27 mouse cellular contexts compared by ENCODE assay signal in the genomic region with DNA sequence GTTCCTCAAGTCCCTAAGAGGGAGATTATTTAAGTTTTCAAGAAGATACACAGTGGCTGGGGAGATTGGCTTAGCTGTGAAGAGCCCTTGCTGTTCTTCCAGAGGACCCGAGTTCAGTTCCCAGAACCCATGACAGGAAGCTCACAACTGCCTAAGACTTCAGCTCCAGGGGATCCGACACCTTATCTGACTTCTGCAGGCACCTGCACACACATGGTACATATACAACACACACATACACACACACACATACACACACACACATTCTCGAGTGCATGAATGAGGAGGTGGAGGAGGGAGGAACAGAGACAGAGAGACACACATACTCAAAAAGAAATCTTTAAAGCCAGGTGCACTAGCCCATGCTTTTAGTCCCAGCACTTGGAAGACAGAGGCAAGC. TPM values are rescaled to one million over a fixed set of nuclear protein-coding genes. Genes with fewer than 3 reads are reported as not detected.
DNase-seq lines count a peak whose midpoint lies in the region; ATAC-seq and TF ChIP-seq lines count a peak whose summit lies in the region.
"Had no signal": no experiment of that assay in that cellular context is flagged by ENCODE, and none has a peak within 500 bp of the region (broad histone marks: within the 10 kb centered on the region; RNA-seq: fewer than 3 reads in every experiment).

No protein-coding gene starts in this region.

- no peak for DNase-seq in G1E (ENCODE audit: low spot score)
- DNase-seq in MEL-GATA-1-ER (ENCODE audit: extremely low read depth, low read depth), result peak; percentile 85
- no peak for DNase-seq in liver, embryonic 11.5 days (ENCODE audit: low spot score)
- DNase-seq in neural tube, embryonic 10.5 days (ENCODE audit: extremely low spot score, low spot score), result no peak
- DNase-seq in embryo, embryonic 9.5 days (ENCODE audit: extremely low spot score), result no peak
- DNase-seq: cerebellum, adult 2 months; cerebellum, postnatal 14 days; heart, adult 2 months; heart, postnatal 14 days; kidney, adult 11 months; kidney, postnatal 4 days; lung, embryonic 14.5 days; lung, postnatal 14 days; retina, postnatal 1 day; right cerebral cortex, postnatal 25 days; thymus, postnatal 25 days had no signal

- H3K27me3 ChIP-seq in G1E (ENCODE audit: insufficient read depth, low read length), result peaks cover 14% of the 10 kb centered on the region; the same call in 1 of the 2 replicates
- H3K27me3 ChIP-seq in liver, embryonic 11.5 days (replicated peaks; ENCODE audit: control insufficient read depth, insufficient read depth, low read length), result no peaks in the 10 kb centered on the region
- H3K27me3 ChIP-seq in liver, embryonic 16.5 days (ENCODE audit: control insufficient read depth, insufficient read depth, low read depth, low read length), result no peaks in the 10 kb centered on the region
- H3K27me3 ChIP-seq in kidney, embryonic 16.5 days (ENCODE audit: insufficient read depth, low read length), result no peaks in the 10 kb centered on the region
- H3K27me3 ChIP-seq: embryonic facial prominence, embryonic 15.5 days; hindbrain, embryonic 15.5 days; midbrain, embryonic 12.5 days; Patski had no signal

- WGBS in liver, embryonic 11.5 days, result 38% methylated on average over 3 of the region's 3 CpGs
- 22% methylated on average over 3 of the region's 3 CpGs for WGBS in liver, embryonic 16.5 days (ENCODE audit: insufficient replicate concordance)
- WGBS in kidney, embryonic 16.5 days, result 68% methylated on average over 3 of the region's 3 CpGs

- H3K4me1 ChIP-seq in G1E (ENCODE audit: insufficient read depth, low read depth, low read length), result peaks cover 72% of the 10 kb centered on the region
- H3K4me1 ChIP-seq in liver, embryonic 11.5 days (replicated peaks; ENCODE audit: control insufficient read depth, insufficient read depth, low read length), result peaks cover 47% of the 10 kb centered on the region
- H3K4me1 ChIP-seq in liver, embryonic 16.5 days (ENCODE audit: control insufficient read depth, low read depth, low read length), result peaks cover 39% of the 10 kb centered on the region
- H3K4me1 ChIP-seq in kidney, embryonic 16.5 days (ENCODE audit: insufficient read depth, low read length), result no peaks in the 10 kb centered on the region
- H3K4me1 ChIP-seq: embryonic facial prominence, embryonic 15.5 days; hindbrain, embryonic 15.5 days had no signal

- 0 out of 2 replicates have a peak overlapping the region, but pooled peaks have one; percentile 9 for H3K4me2 ChIP-seq in liver, embryonic 11.5 days
- H3K4me2 ChIP-seq in liver, embryonic 16.5 days (ENCODE audit: low read depth, low read length), result no peak overlapping the region
- no peak overlapping the region for H3K4me2 ChIP-seq in kidney, embryonic 16.5 days (replicated peaks; ENCODE audit: low read depth, low read length)
- H3K4me2 ChIP-seq: embryonic facial prominence, embryonic 15.5 days; hindbrain, embryonic 15.5 days; lung, embryonic 14.5 days; midbrain, embryonic 12.5 days had no signal

- no peaks in the 10 kb centered on the region for H3K9me3 ChIP-seq in G1E (replicated peaks)
- H3K9me3 ChIP-seq in liver, embryonic 11.5 days (ENCODE audit: control insufficient read depth, low read length), result no peaks in the 10 kb centered on the region
- no peaks in the 10 kb centered on the region for H3K9me3 ChIP-seq in liver, embryonic 16.5 days (replicated peaks; ENCODE audit: control insufficient read depth, low read length)
- no peaks in the 10 kb centered on the region for H3K9me3 ChIP-seq in kidney, embryonic 16.5 days (ENCODE audit: low read length)
- H3K9me3 ChIP-seq: embryonic facial prominence, embryonic 10.5 days; embryonic facial prominence, embryonic 15.5 days; hindbrain, embryonic 10.5 days; hindbrain, embryonic 15.5 days; midbrain, embryonic 12.5 days had no signal

- peak; percentile 28 for ATAC-seq in G1E (ENCODE audit: extremely low read depth, insufficient number of reproducible peaks, low FRiP score, poor library complexity, severe bottlenecking)
- ATAC-seq in liver, embryonic 11.5 days (replicated peaks; ENCODE audit: low FRiP score), result peak; percentile 69
- peak; percentile 33; the same call in 1 of the 2 replicates for ATAC-seq in liver, embryonic 16.5 days (ENCODE audit: low read depth)
- ATAC-seq in kidney, embryonic 16.5 days (ENCODE audit: low FRiP score, low TSS enrichment), result no peak
- ATAC-seq: CD4-positive, CD25-positive, alpha-beta regulatory T cell, adult 4 months; forebrain, embryonic 14.5 days; inflammation-experienced regulatory T-cells, adult 6 months; Patski had no signal

- no peak for TF ChIP-seq CTCF in G1E (IDR thresholded peaks at IDR 0.05; ENCODE audit: low read depth, low read length)

- H3K27ac ChIP-seq in liver, embryonic 11.5 days (ENCODE audit: low read depth, low read length), result peak overlapping the region; percentile 76
- peak overlapping the region; percentile 34; the same call in 1 of the 2 replicates for H3K27ac ChIP-seq in liver, embryonic 16.5 days (ENCODE audit: low read length)
- no peak overlapping the region for H3K27ac ChIP-seq in kidney, embryonic 16.5 days (ENCODE audit: low read length)
- H3K27ac ChIP-seq: embryonic facial prominence, embryonic 10.5 days; embryonic facial prominence, embryonic 15.5 days; heart, adult 2 months; hindbrain, embryonic 15.5 days; midbrain, embryonic 12.5 days had no signal

- no peaks in the 10 kb centered on the region for H3K36me3 ChIP-seq in G1E (replicated peaks)
- H3K36me3 ChIP-seq in liver, embryonic 11.5 days (ENCODE audit: control insufficient read depth, insufficient read depth, low read length), result no peaks in the 10 kb centered on the region
- H3K36me3 ChIP-seq in liver, embryonic 16.5 days (ENCODE audit: control insufficient read depth, insufficient read depth), result no peaks in the 10 kb centered on the region
- no peaks in the 10 kb centered on the region for H3K36me3 ChIP-seq in kidney, embryonic 16.5 days (ENCODE audit: insufficient read depth, low read length)
- H3K36me3 ChIP-seq: embryonic facial prominence, embryonic 10.5 days; embryonic facial prominence, embryonic 15.5 days; hindbrain, embryonic 10.5 days; hindbrain, embryonic 15.5 days; midbrain, embryonic 12.5 days had no signal

- H3K9ac ChIP-seq in liver, embryonic 11.5 days (ENCODE audit: low read depth, low read length), result no peak overlapping the region; the same call in 1 of the 2 replicates
- H3K9ac ChIP-seq in liver, embryonic 16.5 days (ENCODE audit: low read depth, low read length), result no peak overlapping the region
- H3K9ac ChIP-seq in kidney, embryonic 16.5 days (replicated peaks; ENCODE audit: low read length), result no peak overlapping the region
- H3K9ac ChIP-seq: embryonic facial prominence, embryonic 15.5 days; hindbrain, embryonic 15.5 days; lung, embryonic 14.5 days; midbrain, embryonic 12.5 days had no signal

- no peak overlapping the region for H3K4me3 ChIP-seq in G1E (ENCODE audit: low read depth, low read length)
- H3K4me3 ChIP-seq in liver, embryonic 11.5 days (ENCODE audit: low read depth, low read length), result no peak overlapping the region
- H3K4me3 ChIP-seq in liver, embryonic 16.5 days (ENCODE audit: low read depth, low read length), result no peak overlapping the region
- no peak overlapping the region for H3K4me3 ChIP-seq in kidney, embryonic 16.5 days (ENCODE audit: low read length)
- H3K4me3 ChIP-seq: embryonic facial prominence, embryonic 10.5 days; embryonic facial prominence, embryonic 15.5 days; heart, adult 2 months; hindbrain, embryonic 10.5 days; hindbrain, embryonic 15.5 days; midbrain, embryonic 12.5 days had no signal

RNA-seq across cellular contexts. Expression of a gene that starts 46.4 kb away (rescaled TPM):
- total RNA-seq in G1E (2014; fragmentation: Nextera tagmentation), result 39.2 and 45.3 TPM in 2 replicates
- total RNA-seq in G1E (2017), result 13.5 and 13.9 TPM in 2 replicates
- 19.8 and 23.4 TPM in 2 replicates for polyA plus RNA-seq in G1E (2012)
- polyA plus RNA-seq in liver, embryonic 11.5 days (2014; fragmentation: Nextera tagmentation; extraction: Ambion mirVana), result 14.1 and 15.8 TPM in 2 replicates
- 3.9 and 4.3 TPM in 2 replicates for polyA plus RNA-seq in liver, embryonic 16.5 days (2015; fragmentation: Nextera tagmentation; extraction: Ambion mirVana)
- polyA plus RNA-seq in kidney, embryonic 16.5 days (2015; fragmentation: Nextera tagmentation; extraction: Ambion mirVana), result 13.8 and 17.1 TPM in 2 replicates

RNA-seq across cellular contexts. Expression of a gene that starts 56.4 kb away (rescaled TPM):
- 19.1 and 20.9 TPM in 2 replicates for total RNA-seq in G1E (2014; fragmentation: Nextera tagmentation)
- 30.9 and 34.7 TPM in 2 replicates for total RNA-seq in G1E (2017)
- 26.5 and 29.7 TPM in 2 replicates for polyA plus RNA-seq in G1E (2012)
- 65.1 and 66.8 TPM in 2 replicates for polyA plus RNA-seq in liver, embryonic 11.5 days (2014; fragmentation: Nextera tagmentation; extraction: Ambion mirVana)
- polyA plus RNA-seq in liver, embryonic 16.5 days (2015; fragmentation: Nextera tagmentation; extraction: Ambion mirVana), result 24.8 and 25.0 TPM in 2 replicates
- 84.2 and 87.4 TPM in 2 replicates for polyA plus RNA-seq in kidney, embryonic 16.5 days (2015; fragmentation: Nextera tagmentation; extraction: Ambion mirVana)
